Mouse (Mus musculus) midbrain, postnatal 0 days (tissue): Measurements from ENCODE around the gene Cmtm3. TPM values are rescaled to one million over a fixed set of nuclear protein-coding genes. Genes with fewer than 3 reads are reported as not detected.

Source experiments
- ATAC-seq: fragments of 200-750 bp; cut with Nextera tagmentation; 2 replicates; pipeline ENCODE4 v1.8.0; 2017; ENCODE audit warnings: moderate number of reproducible peaks, mild to moderate bottlenecking, moderate TSS enrichment, moderate library complexity; ENCODE audit not compliant: low FRiP score
- DNase-seq: peaks from one replicate; pipeline ENCODE4 v3.0.0-alpha.2; 2015; ENCODE audit warnings: low spot score
- H3K27ac ChIP-seq: fragments of 300-500 bp; sonication (generic); 2 replicates; pipeline ENCODE4 v1.5.1; 2014; ENCODE audit warnings: low read depth, mild to moderate bottlenecking, low read length, mixed read lengths
- H3K27me3 ChIP-seq: fragments of 300-500 bp; sonication (generic); 2 replicates; pipeline ENCODE4 v1.6.1; 2014; ENCODE audit warnings: low read length, control low read depth, mixed read lengths; ENCODE audit not compliant: insufficient read depth
- H3K36me3 ChIP-seq: fragments of 300-500 bp; sonication (generic); 2 replicates; pipeline ENCODE4 v1.6.1; 2014; ENCODE audit warnings: low read length, control low read depth, mixed read lengths; ENCODE audit not compliant: insufficient read depth
- H3K4me1 ChIP-seq: fragments of 300-500 bp; sonication (generic); 2 replicates; pipeline ENCODE4 v1.6.1; 2014; ENCODE audit warnings: mild to moderate bottlenecking, control low read depth, antibody characterized with exemption, low read length, mixed read lengths; ENCODE audit not compliant: insufficient read depth
- H3K4me2 ChIP-seq: fragments of 300-500 bp; sonication (generic); 2 replicates; pipeline ENCODE4 v1.6.1; 2014; ENCODE audit warnings: low read depth, mild to moderate bottlenecking, low read length, mixed read lengths; ENCODE audit not compliant: poor library complexity, severe bottlenecking
- H3K4me3 ChIP-seq: fragments of 300-500 bp; sonication (generic); 2 replicates; pipeline ENCODE4 v1.5.1; 2014; ENCODE audit warnings: low read depth, mild to moderate bottlenecking, low read length, moderate library complexity
- H3K9ac ChIP-seq: fragments of 300-500 bp; sonication (generic); replicated peaks from 2 replicates; pipeline ENCODE4 v1.6.1; 2014; ENCODE audit warnings: mild to moderate bottlenecking, low read length, moderate library complexity, mixed read lengths; ENCODE audit not compliant: poor library complexity, severe bottlenecking
- H3K9me3 ChIP-seq: fragments of 300-500 bp; sonication (generic); 2 replicates; pipeline ENCODE4 v1.6.1; 2016; ENCODE audit warnings: low read length, control low read depth
- CTCF ChIP-seq: IDR thresholded peaks from 2 replicates; pipeline ENCODE4 v1.5.1; 2016; ENCODE audit warnings: antibody characterized with exemption, mild to moderate bottlenecking
- WGBS: fragments of 180-500 bp; shearing (Covaris S2); extraction: QIAGEN DNeasy Blood & Tissue Kit; methylation state at CpG from one replicate; pipeline ENCODE4 v1.1.7; 2014; 5-methylcytosine and 5-hydroxymethylcytosine counted together
- polyA plus RNA-seq: library from polyadenylated mRNA; unstranded; fragments of >200 nt; fragmentation: Nextera tagmentation; extraction: Ambion mirVana; gene quantifications from 2 replicates; pipeline ENCODE4 v1.2.1, GENCODE M21; 2015
- total RNA-seq: library from RNA; depleted of rRNA; stranded (reverse); fragments of >200 nt; gene quantifications from 2 replicates; pipeline ENCODE4 v1.2.3, GENCODE M21; 2014

Gene Cmtm3
- total and polyA plus RNA-seq, 2 experiments from 2014 or later, result 26.0 to 32.1 TPM

DNA sequence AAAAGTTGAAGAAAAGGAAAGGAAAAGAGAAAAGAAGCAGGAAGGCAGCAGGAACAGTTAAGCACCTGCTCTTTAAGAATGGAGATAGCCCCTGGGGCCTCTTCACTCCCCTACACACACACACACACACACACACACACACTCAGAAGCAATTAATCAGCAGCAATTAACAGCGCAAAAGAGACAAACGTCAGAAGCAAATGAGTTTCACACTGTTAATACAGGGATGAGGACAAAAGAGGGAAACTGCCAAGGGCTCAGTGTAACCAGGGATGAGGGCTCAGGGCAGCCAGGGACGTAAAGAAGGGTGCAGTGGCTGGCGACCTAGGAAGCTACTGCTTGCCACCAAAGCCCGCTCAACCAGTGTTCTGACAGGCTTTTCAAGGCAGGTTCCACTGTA, 28.2 kb downstream of the Cmtm3 start:
- no peaks in the 10 kb centered on the region for H3K27me3 ChIP-seq
- H3K4me3 ChIP-seq, result no peak overlapping the region
- peak; percentile 47 for DNase-seq
- H3K4me1 ChIP-seq, result no peaks in the 10 kb centered on the region
- ATAC-seq, result no peak
- no peak overlapping the region for H3K27ac ChIP-seq
- H3K36me3 ChIP-seq, result no peaks in the 10 kb centered on the region
- no peak for TF ChIP-seq CTCF
- H3K9ac ChIP-seq, result no peak overlapping the region
- no peak overlapping the region for H3K4me2 ChIP-seq
- H3K9me3 ChIP-seq, result no peaks in the 10 kb centered on the region
- 37% methylated on average over 5 of the region's 5 CpGs for WGBS

DNA sequence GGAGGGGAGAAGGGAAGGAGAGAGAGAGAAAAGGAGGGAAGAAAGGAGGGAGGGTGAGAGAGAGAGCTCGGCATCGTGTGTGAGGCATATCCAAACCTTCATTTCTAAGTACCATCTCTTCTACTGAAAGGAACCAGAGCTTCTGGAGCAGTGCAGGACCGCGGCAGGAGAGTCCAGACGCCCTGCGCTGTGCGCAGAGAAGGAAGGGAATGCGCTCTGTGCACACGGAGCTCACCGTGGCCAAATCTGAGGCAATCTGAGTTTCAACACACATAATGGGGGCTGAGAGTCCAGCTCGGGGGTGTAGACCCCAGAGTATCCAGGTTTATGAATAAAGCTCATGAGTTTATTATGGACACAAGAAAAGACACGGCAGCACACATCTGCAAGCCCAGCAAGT, 30.4 kb downstream of the Cmtm3 start:
- DNase-seq (no peak), ATAC-seq (no peak)
- 79% methylated on average over 12 of the region's 12 CpGs for WGBS

DNA sequence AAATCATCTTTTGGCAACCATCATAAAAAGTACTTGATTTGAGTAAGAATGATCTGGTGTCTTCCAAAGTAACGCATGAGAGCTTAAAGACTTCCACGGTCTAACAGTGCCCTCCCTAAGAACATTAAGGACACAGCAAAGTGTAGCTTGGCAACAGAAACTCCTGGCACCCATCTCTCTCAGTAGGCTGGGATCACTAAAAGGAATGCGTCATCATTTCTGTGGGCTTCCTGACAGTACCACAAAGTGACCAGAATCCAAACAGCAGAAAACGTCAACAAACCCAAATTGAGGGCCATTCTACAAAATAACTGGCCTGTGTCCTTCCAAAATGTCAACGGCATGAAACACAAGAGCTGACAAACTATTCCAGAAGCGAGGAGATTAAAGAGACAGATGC, 30.9 kb downstream of the Cmtm3 start:
- Histone ChIP-seq H3K27ac (no peak overlapping the region), H3K9me3 (no peaks in the 10 kb centered on the region), H3K4me2 (no peak overlapping the region), H3K36me3 (no peaks in the 10 kb centered on the region), H3K4me1 (peaks cover 6% of the 10 kb centered on the region; the same call in 1 of the 2 replicates), H3K9ac (no peak overlapping the region), H3K27me3 (no peaks in the 10 kb centered on the region), H3K4me3 (no peak overlapping the region)
- WGBS, result 57% methylated on average over 6 of the region's 6 CpGs
- DNase-seq, result peak; percentile 52
- TF ChIP-seq CTCF, result no peak
- ATAC-seq, result no peak

More for the DNA sequence above, 30.4 kb downstream of the Cmtm3 start:
- Histone ChIP-seq H3K27me3 (no peaks in the 10 kb centered on the region), H3K9me3 (no peaks in the 10 kb centered on the region), H3K27ac (no peak overlapping the region; the same call in 1 of the 2 replicates), H3K4me2 (no peak overlapping the region), H3K4me3 (no peak overlapping the region), H3K4me1 (0 out of 2 replicates have a peak, but pooled peaks cover 2% of the 10 kb centered on the region), H3K36me3 (no peaks in the 10 kb centered on the region), H3K9ac (no peak overlapping the region)
- TF ChIP-seq CTCF, result no peak

DNA sequence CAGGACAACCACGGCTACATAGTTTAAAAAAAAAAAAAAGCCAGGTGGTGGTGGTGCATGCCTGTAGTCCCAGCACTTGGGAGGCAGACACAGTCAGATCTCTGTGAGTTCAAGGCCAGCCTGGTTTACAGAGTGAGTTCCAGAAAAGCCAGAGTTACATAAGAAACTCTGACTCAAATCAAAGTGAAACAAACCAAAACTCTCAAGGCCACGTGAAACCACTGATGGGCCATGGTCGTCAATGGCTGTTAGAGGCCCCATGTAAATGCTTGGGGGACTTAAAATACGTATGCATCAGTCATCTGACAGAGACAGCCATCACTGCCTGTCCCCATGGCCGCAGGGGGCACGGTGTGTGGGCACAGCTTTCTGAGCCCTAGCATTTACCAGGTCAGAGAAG, 31.9 kb downstream of the Cmtm3 start:
- DNase-seq (no peak), ATAC-seq (no peak)
- 89% methylated on average over 6 of the region's 6 CpGs for WGBS
- Histone ChIP-seq H3K4me2 (no peak overlapping the region), H3K4me1 (peaks cover 7% of the 10 kb centered on the region; the same call in 1 of the 2 replicates), H3K36me3 (no peaks in the 10 kb centered on the region), H3K9ac (no peak overlapping the region), H3K27me3 (no peaks in the 10 kb centered on the region), H3K9me3 (no peaks in the 10 kb centered on the region), H3K27ac (no peak overlapping the region), H3K4me3 (no peak overlapping the region)
- TF ChIP-seq CTCF, result no peak

DNA sequence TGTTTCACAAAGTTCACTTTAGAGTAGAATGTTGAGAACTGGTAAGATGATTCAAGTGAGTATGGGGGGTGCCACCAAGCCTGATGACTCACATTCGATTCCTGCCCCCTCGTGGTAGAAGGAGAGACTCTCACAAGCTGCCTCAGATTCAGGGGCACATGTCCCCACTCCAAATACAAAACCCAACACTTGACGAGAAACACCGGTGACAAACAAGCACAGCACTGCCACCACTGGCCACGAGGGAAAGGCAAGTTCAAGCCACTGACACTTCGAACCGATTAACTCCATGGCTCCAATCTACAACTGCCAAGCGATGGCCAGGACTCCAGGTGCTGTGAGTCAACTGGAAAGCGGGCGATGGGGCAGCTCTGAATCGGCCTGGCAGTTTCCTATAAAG, 34.6 kb downstream of the Cmtm3 start:
- no peaks in the 10 kb centered on the region for H3K36me3 ChIP-seq
- no peak overlapping the region for H3K4me2 ChIP-seq
- ATAC-seq, result no peak; the same call in 1 of the 2 replicates
- H3K9me3 ChIP-seq, result no peaks in the 10 kb centered on the region
- 75% methylated on average over 11 of the region's 11 CpGs for WGBS
- peak; percentile 56 for DNase-seq
- H3K9ac ChIP-seq, result no peak overlapping the region
- no peak overlapping the region for H3K4me3 ChIP-seq
- TF ChIP-seq CTCF, result peak; percentile 42
- peaks cover 7% of the 10 kb centered on the region; the same call in 1 of the 2 replicates for H3K4me1 ChIP-seq
- H3K27ac ChIP-seq, result no peak overlapping the region
- no peaks in the 10 kb centered on the region for H3K27me3 ChIP-seq

DNA sequence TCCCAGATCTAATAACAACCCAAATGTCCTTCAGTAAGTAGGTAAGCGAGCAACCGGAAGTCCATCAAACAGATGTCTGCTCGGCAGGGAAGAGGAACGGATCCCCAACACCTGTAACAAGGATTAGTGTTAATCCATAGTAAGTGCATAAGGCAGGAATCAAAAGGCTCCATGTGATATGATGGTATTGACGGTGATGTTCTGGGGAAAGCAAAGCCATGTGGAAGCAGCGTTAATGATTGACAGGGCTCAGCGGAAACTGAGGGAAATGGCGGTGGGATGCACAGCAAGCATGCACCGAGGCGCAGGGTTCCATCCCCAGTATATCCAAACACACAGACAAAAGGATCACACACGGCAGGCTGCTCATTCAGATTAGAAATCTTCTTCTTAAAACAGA, 35.1 kb downstream of the Cmtm3 start:
- Histone ChIP-seq H3K9me3 (no peaks in the 10 kb centered on the region), H3K27me3 (no peaks in the 10 kb centered on the region), H3K4me1 (peaks cover 7% of the 10 kb centered on the region; the same call in 1 of the 2 replicates), H3K9ac (no peak overlapping the region), H3K36me3 (no peaks in the 10 kb centered on the region), H3K27ac (no peak overlapping the region), H3K4me2 (no peak overlapping the region), H3K4me3 (no peak overlapping the region)
- no peak for TF ChIP-seq CTCF
- no peak for ATAC-seq
- DNase-seq, result no peak
- 44% methylated on average over 11 of the region's 11 CpGs for WGBS
